Mouse (Mus musculus): ENCODE measurements at regions not wholly inside any gene's neighbourhood (a gene's known extent, or its start where the extent isn't known, plus 50 kb on each side); places are given as distances from the start of the nearest gene placed in this dataset.
A peak's percentile ranks its signal among the peaks of the same experiment; 100 is the strongest.

- H3K36me3 ChIP-seq (ENCODE audit: control insufficient read depth, insufficient read depth), result no peaks in the 10 kb centered on the region
- H3K27me3 ChIP-seq (replicated peaks; ENCODE audit: control insufficient read depth, insufficient read depth, low read length), result no peaks in the 10 kb centered on the region
- no peak overlapping the region for H3K4me2 ChIP-seq (ENCODE audit: low read length)
- H3K27ac ChIP-seq (ENCODE audit: low read length), result no peak overlapping the region
- no peaks in the 10 kb centered on the region for H3K9me3 ChIP-seq (ENCODE audit: control insufficient read depth, low read length)
- H3K4me3 ChIP-seq (replicated peaks; ENCODE audit: low read length), result no peak overlapping the region
- H3K9ac ChIP-seq (replicated peaks; ENCODE audit: low read depth, low read length), result no peak overlapping the region
- ATAC-seq, result no peak
- H3K4me1 ChIP-seq (replicated peaks; ENCODE audit: control insufficient read depth, insufficient read depth, low read length), result peaks cover 6% of the 10 kb centered on the region; the same call in 1 of the 2 replicates
- WGBS, result 92% methylated on average over 4 of the region's 4 CpGs
Measured at GRCm38 (mm10) chr10:41000965-41001364, 71.1 kb downstream of the Gpr6 start.

- Histone ChIP-seq H3K4me3 (replicated peaks; ENCODE audit: low read length) (no peak overlapping the region), H3K27ac (ENCODE audit: low read length) (no peak overlapping the region), H3K4me2 (ENCODE audit: low read length) (no peak overlapping the region), H3K27me3 (replicated peaks; ENCODE audit: control insufficient read depth, insufficient read depth, low read length) (no peaks in the 10 kb centered on the region), H3K36me3 (ENCODE audit: control insufficient read depth, insufficient read depth) (no peaks in the 10 kb centered on the region), H3K4me1 (replicated peaks; ENCODE audit: control insufficient read depth, insufficient read depth, low read length) (peaks cover 6% of the 10 kb centered on the region; the same call in 1 of the 2 replicates), H3K9ac (replicated peaks; ENCODE audit: low read depth, low read length) (no peak overlapping the region), H3K9me3 (ENCODE audit: control insufficient read depth, low read length) (no peaks in the 10 kb centered on the region)
- ATAC-seq, result no peak
- 90% methylated on average over 12 of the region's 12 CpGs for WGBS
Measured at GRCm38 (mm10) chr10:40999486-40999885, 72.6 kb downstream of the Gpr6 start.

GRCm38 (mm10) chr10:40998799-40999198, 73.3 kb downstream of the Gpr6 start:
- no peak for ATAC-seq
- Histone ChIP-seq H3K36me3 (ENCODE audit: control insufficient read depth, insufficient read depth) (no peaks in the 10 kb centered on the region), H3K9ac (replicated peaks; ENCODE audit: low read depth, low read length) (no peak overlapping the region; the same call in 1 of the 2 replicates), H3K27me3 (replicated peaks; ENCODE audit: control insufficient read depth, insufficient read depth, low read length) (no peaks in the 10 kb centered on the region), H3K27ac (ENCODE audit: low read length) (peak overlapping the region; percentile 51; the same call in 1 of the 2 replicates), H3K9me3 (ENCODE audit: control insufficient read depth, low read length) (no peaks in the 10 kb centered on the region), H3K4me1 (replicated peaks; ENCODE audit: control insufficient read depth, insufficient read depth, low read length) (peaks cover 6% of the 10 kb centered on the region; the same call in 1 of the 2 replicates), H3K4me2 (ENCODE audit: low read length) (no peak overlapping the region), H3K4me3 (replicated peaks; ENCODE audit: low read length) (no peak overlapping the region)
- WGBS, result 80% methylated on average over 11 of the region's 11 CpGs

GRCm38 (mm10) chr10:40998330-40998729, 73.8 kb downstream of the Gpr6 start:
- no peak overlapping the region; the same call in 1 of the 2 replicates for H3K9ac ChIP-seq (replicated peaks; ENCODE audit: low read depth, low read length)
- H3K4me3 ChIP-seq (replicated peaks; ENCODE audit: low read length), result no peak overlapping the region
- no peaks in the 10 kb centered on the region for H3K36me3 ChIP-seq (ENCODE audit: control insufficient read depth, insufficient read depth)
- 10% methylated on average over 7 of the region's 7 CpGs for WGBS
- peaks cover 6% of the 10 kb centered on the region; the same call in 1 of the 2 replicates for H3K4me1 ChIP-seq (replicated peaks; ENCODE audit: control insufficient read depth, insufficient read depth, low read length)
- peak overlapping the region; percentile 51; the same call in 1 of the 2 replicates for H3K27ac ChIP-seq (ENCODE audit: low read length)
- H3K4me2 ChIP-seq (ENCODE audit: low read length), result no peak overlapping the region
- ATAC-seq, result peak; percentile 91
- H3K9me3 ChIP-seq (ENCODE audit: control insufficient read depth, low read length), result no peaks in the 10 kb centered on the region
- no peaks in the 10 kb centered on the region for H3K27me3 ChIP-seq (replicated peaks; ENCODE audit: control insufficient read depth, insufficient read depth, low read length)

- H3K36me3 ChIP-seq (ENCODE audit: control insufficient read depth, insufficient read depth), result no peaks in the 10 kb centered on the region
- no peak overlapping the region for H3K4me2 ChIP-seq (ENCODE audit: low read length)
- H3K27me3 ChIP-seq (replicated peaks; ENCODE audit: control insufficient read depth, insufficient read depth, low read length), result no peaks in the 10 kb centered on the region
- H3K4me3 ChIP-seq (replicated peaks; ENCODE audit: low read length), result no peak overlapping the region
- H3K27ac ChIP-seq (ENCODE audit: low read length), result no peak overlapping the region
- 41% methylated on average over 5 of the region's 5 CpGs for WGBS
- H3K9me3 ChIP-seq (ENCODE audit: control insufficient read depth, low read length), result no peaks in the 10 kb centered on the region
- no peak overlapping the region for H3K9ac ChIP-seq (replicated peaks; ENCODE audit: low read depth, low read length)
- H3K4me1 ChIP-seq (replicated peaks; ENCODE audit: control insufficient read depth, insufficient read depth, low read length), result peaks cover 6% of the 10 kb centered on the region; the same call in 1 of the 2 replicates
- no peak for ATAC-seq
Measured at GRCm38 (mm10) chr10:40997606-40998005, 74.5 kb downstream of the Gpr6 start.

Data from forebrain, embryonic 16.5 days (tissue).